Mouse (Mus musculus) thymus, postnatal 0 days (tissue): Measurements from ENCODE around the gene Tdpoz1. TPM values are rescaled to one million over a fixed set of nuclear protein-coding genes. Genes with fewer than 3 reads are reported as not detected.
"Not testable (repeated sequence)": the region's sequence is repeated elsewhere in the genome, so short reads cannot be mapped to it uniquely, and the experiment has no call there.

Experiments
- DNase-seq: peaks from one replicate; pipeline ENCODE4 v3.0.0-alpha.2; 2015; ENCODE audit warnings: low spot score
- polyA plus RNA-seq: library from polyadenylated mRNA; unstranded; fragments of >200 nt; fragmentation: Nextera tagmentation; extraction: Ambion mirVana; gene quantifications from 2 replicates; pipeline ENCODE4 v1.2.1, GENCODE M21; 2015

The Tdpoz1 gene
- not detected in 2 replicates for polyA plus RNA-seq

- DNase-seq: not testable (repeated sequence)
These were observed at the start of gene Tdpoz1 for GRCm38 (mm10) chr3:93676210-93676609. Tdpoz1 (minus strand) TSS chr3:93676310.

- not testable (repeated sequence) for DNase-seq
These were observed 33.0 kb upstream of the Tdpoz1 start for GRCm38 (mm10) chr3:93708969-93709637.

GRCm38 (mm10) chr3:93692970-93693369 lies 16.9 kb upstream of the Tdpoz1 start, which contains the start of gene Gm37596:
Gm37596 (minus strand) TSS chr3:93693070.
- not testable (repeated sequence) for DNase-seq

GRCm38 (mm10) chr3:93670805-93671503 lies 5.2 kb downstream of the Tdpoz1 start:
- not testable (repeated sequence) for DNase-seq

- DNase-seq: no peak
These were observed 21.9 kb downstream of the Tdpoz1 start for GRCm38 (mm10) chr3:93654260-93654659.

GRCm38 (mm10) chr3:93652586-93652985 lies 23.5 kb downstream of the Tdpoz1 start, which contains the start of gene Tdpoz2:
Tdpoz2 (minus strand) TSS chr3:93652686.
- no peak for DNase-seq

GRCm38 (mm10) chr3:93630917-93631714 lies 45.0 kb downstream of the Tdpoz1 start:
- DNase-seq: not testable (repeated sequence)

Other genes starting within 250 kb of the Tdpoz1 start
- 0.98 and 1.0 TPM in 2 replicates for gene Tchh, start 234.0 kb downstream of the Tdpoz1 start, polyA plus RNA-seq
- gene Tchhl1, start 207.6 kb downstream of the Tdpoz1 start, polyA plus RNA-seq: 0.08 TPM in 1 of 2 replicates, not detected in the other
- 1,245 and 1,274 TPM in 2 replicates for gene S100a11, start 155.8 kb downstream of the Tdpoz1 start, polyA plus RNA-seq
- gene S100a10, start 121.2 kb downstream of the Tdpoz1 start, polyA plus RNA-seq: 485 and 530 TPM in 2 replicates
- 0.10 TPM in 1 of 2 replicates, not detected in the other for gene Tdpoz2, start 23.6 kb downstream of the Tdpoz1 start, polyA plus RNA-seq
- not detected in 2 replicates for gene Gm37596, start 16.8 kb upstream of the Tdpoz1 start, polyA plus RNA-seq
- not detected in 2 replicates for gene Gm5773, start 96.7 kb upstream of the Tdpoz1 start, polyA plus RNA-seq
- not detected in 2 replicates for gene Tdpoz4, start 120.1 kb upstream of the Tdpoz1 start, polyA plus RNA-seq
- not detected in 2 replicates for gene Tdpoz3, start 149.7 kb upstream of the Tdpoz1 start, polyA plus RNA-seq